Mouse (Mus musculus): ENCODE data around the gene Otx1. TPM values are rescaled to one million over a fixed set of nuclear protein-coding genes. Genes with fewer than 3 reads are reported as not detected.

Gene Otx1
- polyA plus RNA-seq, 1 experiment from 2014 or later, result not detected

- H3K9me3 ChIP-seq (replicated peaks; ENCODE audit: control insufficient read depth, low read length), result no peaks in the 10 kb centered on the region
- no peak overlapping the region for H3K27ac ChIP-seq (ENCODE audit: low read length)
- H3K4me3 ChIP-seq (ENCODE audit: low read depth, low read length), result no peak overlapping the region
- H3K9ac ChIP-seq (ENCODE audit: low read depth, low read length), result no peak overlapping the region
- no peak for ATAC-seq (ENCODE audit: low read depth)
- peaks cover 95% of the 10 kb centered on the region for H3K27me3 ChIP-seq (ENCODE audit: control insufficient read depth, insufficient read depth, low read depth, low read length)
- H3K4me2 ChIP-seq (ENCODE audit: low read depth, low read length), result no peak overlapping the region
- H3K36me3 ChIP-seq (ENCODE audit: control insufficient read depth, insufficient read depth), result no peaks in the 10 kb centered on the region
- 3% methylated on average over 27 of the region's 27 CpGs for WGBS (ENCODE audit: insufficient replicate concordance)
- peaks cover 3% of the 10 kb centered on the region; the same call in 1 of the 2 replicates for H3K4me1 ChIP-seq (ENCODE audit: control insufficient read depth, low read depth, low read length)
Observed at GRCm38 (mm10) chr11:21995534-21996324, 7.0 kb downstream of the Otx1 start.

DNA sequence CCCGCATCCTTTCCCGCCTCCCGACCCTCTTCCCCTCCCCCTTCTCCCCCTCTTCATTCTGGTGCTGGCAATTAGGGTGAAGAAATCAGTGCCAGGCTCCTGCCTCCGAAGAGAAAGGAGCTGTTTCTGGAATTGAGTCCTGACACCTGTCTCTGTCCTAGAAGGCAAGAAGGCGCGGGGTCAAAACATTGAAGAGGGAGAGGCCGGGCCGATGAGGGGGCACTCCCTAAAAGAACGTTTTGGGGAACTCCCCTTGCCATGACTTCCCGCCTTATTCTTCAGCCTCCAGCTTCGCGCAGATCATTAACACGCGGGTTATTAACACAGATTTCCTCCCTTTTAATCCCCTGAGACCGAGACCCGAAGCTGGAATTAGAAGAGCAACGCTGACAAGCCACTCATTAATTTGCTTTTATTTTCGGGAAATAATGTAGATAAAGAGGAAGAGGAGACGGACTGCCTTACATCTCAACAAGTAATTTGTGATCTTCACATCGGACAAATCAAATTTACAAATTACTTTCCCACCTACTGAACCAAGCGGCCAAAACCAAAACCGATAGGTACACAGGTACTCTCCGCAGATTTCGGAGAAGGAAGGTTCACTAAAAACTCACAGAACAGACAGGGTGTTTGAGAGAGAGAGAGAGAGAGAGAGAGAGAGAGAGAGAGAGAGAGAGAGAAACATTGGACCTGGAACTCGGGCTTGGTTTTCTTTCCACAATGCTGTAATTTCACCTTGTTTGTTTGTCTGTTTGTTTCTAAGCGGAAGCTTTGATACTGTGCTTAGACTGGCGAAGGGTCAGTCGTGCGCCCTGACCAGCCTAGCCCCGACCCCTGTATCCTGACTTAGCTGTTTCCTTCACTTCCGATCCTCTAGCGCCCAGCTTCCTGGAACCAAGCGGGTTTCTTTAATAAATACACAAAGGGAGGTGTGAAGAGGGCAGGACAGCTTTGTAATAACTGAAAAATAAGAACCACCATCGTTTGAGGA is 8.0 kb downstream of the Otx1 start:
- no peak for ATAC-seq (ENCODE audit: low read depth)
- H3K4me2 ChIP-seq (ENCODE audit: low read depth, low read length), result no peak overlapping the region
- WGBS (ENCODE audit: insufficient replicate concordance), result 1% methylated on average over 34 of the region's 34 CpGs
- H3K4me3 ChIP-seq (ENCODE audit: low read depth, low read length), result no peak overlapping the region
- no peak overlapping the region for H3K9ac ChIP-seq (ENCODE audit: low read depth, low read length)
- no peak overlapping the region for H3K27ac ChIP-seq (ENCODE audit: low read length)
- H3K27me3 ChIP-seq (ENCODE audit: control insufficient read depth, insufficient read depth, low read depth, low read length), result peaks cover 89% of the 10 kb centered on the region
- no peaks in the 10 kb centered on the region for H3K36me3 ChIP-seq (ENCODE audit: control insufficient read depth, insufficient read depth)
- peaks cover 3% of the 10 kb centered on the region; the same call in 1 of the 2 replicates for H3K4me1 ChIP-seq (ENCODE audit: control insufficient read depth, low read depth, low read length)
- H3K9me3 ChIP-seq (replicated peaks; ENCODE audit: control insufficient read depth, low read length), result no peaks in the 10 kb centered on the region

GRCm38 (mm10) chr11:21993597-21994376 is 8.9 kb downstream of the Otx1 start:
- Histone ChIP-seq H3K27me3 (ENCODE audit: control insufficient read depth, insufficient read depth, low read depth, low read length) (peaks cover 85% of the 10 kb centered on the region), H3K9ac (ENCODE audit: low read depth, low read length) (no peak overlapping the region), H3K4me1 (ENCODE audit: control insufficient read depth, low read depth, low read length) (peaks cover 3% of the 10 kb centered on the region; the same call in 1 of the 2 replicates), H3K27ac (ENCODE audit: low read length) (no peak overlapping the region), H3K4me2 (ENCODE audit: low read depth, low read length) (no peak overlapping the region), H3K4me3 (ENCODE audit: low read depth, low read length) (no peak overlapping the region), H3K9me3 (replicated peaks; ENCODE audit: control insufficient read depth, low read length) (no peaks in the 10 kb centered on the region), H3K36me3 (ENCODE audit: control insufficient read depth, insufficient read depth) (no peaks in the 10 kb centered on the region)
- 3% methylated on average over 45 of the region's 47 CpGs for WGBS (ENCODE audit: insufficient replicate concordance)
- ATAC-seq (ENCODE audit: low read depth), result no peak

DNA sequence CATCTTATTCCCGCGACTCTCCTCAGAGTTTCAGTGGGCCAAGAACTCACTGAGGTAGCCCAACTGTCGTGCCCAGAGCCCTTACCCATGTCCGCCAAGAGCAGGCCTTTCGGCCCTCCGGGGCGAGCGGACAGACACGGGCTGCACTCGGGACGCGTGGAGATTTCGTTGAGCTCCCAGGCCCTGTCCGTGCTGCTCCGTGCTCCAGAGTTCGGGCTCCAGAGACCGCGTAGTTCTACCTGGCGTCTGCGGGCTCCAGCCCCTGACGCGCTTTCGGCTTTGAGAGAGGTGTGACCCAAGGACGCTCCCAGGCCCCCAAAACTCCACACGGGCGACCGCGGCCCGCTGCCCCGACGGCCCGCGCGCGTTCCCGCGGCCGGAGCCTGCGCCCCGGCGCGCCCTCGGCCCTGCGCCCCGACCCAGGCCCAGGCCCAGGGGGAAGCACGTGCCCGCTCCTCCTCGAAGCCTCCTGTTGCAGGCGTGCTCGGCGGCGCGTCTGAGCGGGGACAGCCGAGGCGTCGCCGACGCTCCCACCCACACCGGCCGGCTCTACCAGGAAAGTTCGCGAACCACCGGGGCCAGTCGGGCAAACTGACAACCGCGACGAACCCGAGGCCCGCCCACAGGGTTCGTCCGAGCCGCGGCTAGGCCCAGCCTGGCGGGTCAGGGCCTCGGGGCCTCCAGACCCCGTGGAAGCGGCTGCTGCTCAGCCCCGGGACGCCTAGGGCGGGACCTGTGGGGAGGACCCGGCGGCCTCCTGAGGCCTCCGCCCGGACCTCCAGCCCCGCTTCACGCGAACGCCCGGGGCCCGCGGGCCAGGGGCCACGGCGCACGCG is 9.7 kb downstream of the Otx1 start:
- H3K36me3 ChIP-seq (ENCODE audit: control insufficient read depth, insufficient read depth), result no peaks in the 10 kb centered on the region
- H3K4me2 ChIP-seq (ENCODE audit: low read depth, low read length), result no peak overlapping the region
- ATAC-seq (ENCODE audit: low read depth), result no peak
- no peak overlapping the region for H3K27ac ChIP-seq (ENCODE audit: low read length)
- H3K4me1 ChIP-seq (ENCODE audit: control insufficient read depth, low read depth, low read length), result peaks cover 3% of the 10 kb centered on the region; the same call in 1 of the 2 replicates
- no peaks in the 10 kb centered on the region for H3K9me3 ChIP-seq (replicated peaks; ENCODE audit: control insufficient read depth, low read length)
- WGBS (ENCODE audit: insufficient replicate concordance), result 2% methylated on average over 92 of the region's 96 CpGs
- H3K9ac ChIP-seq (ENCODE audit: low read depth, low read length), result no peak overlapping the region
- no peak overlapping the region for H3K4me3 ChIP-seq (ENCODE audit: low read depth, low read length)
- H3K27me3 ChIP-seq (ENCODE audit: control insufficient read depth, insufficient read depth, low read depth, low read length), result peaks cover 82% of the 10 kb centered on the region

- Histone ChIP-seq H3K36me3 (ENCODE audit: control insufficient read depth, insufficient read depth) (no peaks in the 10 kb centered on the region), H3K9me3 (replicated peaks; ENCODE audit: control insufficient read depth, low read length) (no peaks in the 10 kb centered on the region), H3K9ac (ENCODE audit: low read depth, low read length) (no peak overlapping the region), H3K4me2 (ENCODE audit: low read depth, low read length) (no peak overlapping the region), H3K27me3 (ENCODE audit: control insufficient read depth, insufficient read depth, low read depth, low read length) (peaks cover 45% of the 10 kb centered on the region), H3K4me3 (ENCODE audit: low read depth, low read length) (no peak overlapping the region), H3K27ac (ENCODE audit: low read length) (no peak overlapping the region), H3K4me1 (ENCODE audit: control insufficient read depth, low read depth, low read length) (peaks cover 2% of the 10 kb centered on the region; the same call in 1 of the 2 replicates)
- ATAC-seq (ENCODE audit: low read depth), result no peak
- 60% methylated on average over 1 of the region's 1 CpGs for WGBS (ENCODE audit: insufficient replicate concordance)
Observed at GRCm38 (mm10) chr11:21988398-21988946, 14.2 kb downstream of the Otx1 start.

DNA sequence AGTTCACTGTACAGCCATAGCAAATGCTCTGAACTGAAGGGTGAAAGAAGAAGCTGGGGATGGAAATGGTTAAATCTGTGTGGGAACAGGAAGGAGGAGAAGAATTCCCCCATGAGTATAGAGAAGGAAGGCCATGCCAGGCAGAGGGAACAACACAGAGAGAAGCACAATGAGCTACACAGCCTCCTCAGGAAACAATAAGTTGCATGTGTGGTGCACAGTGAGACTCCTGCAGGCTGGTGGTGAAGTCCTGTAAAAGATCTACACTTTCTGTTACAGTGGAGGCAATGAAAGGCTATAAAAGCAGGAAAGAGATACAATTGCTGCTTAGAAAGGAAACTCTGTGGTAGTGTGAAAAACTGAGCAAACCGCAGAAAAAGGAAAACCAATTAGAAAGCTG is 17.6 kb downstream of the Otx1 start:
- Histone ChIP-seq H3K4me2 (ENCODE audit: low read depth, low read length) (no peak overlapping the region), H3K4me3 (ENCODE audit: low read depth, low read length) (no peak overlapping the region), H3K36me3 (ENCODE audit: control insufficient read depth, insufficient read depth) (no peaks in the 10 kb centered on the region), H3K27ac (ENCODE audit: low read length) (no peak overlapping the region), H3K9ac (ENCODE audit: low read depth, low read length) (no peak overlapping the region), H3K9me3 (replicated peaks; ENCODE audit: control insufficient read depth, low read length) (no peaks in the 10 kb centered on the region), H3K4me1 (ENCODE audit: control insufficient read depth, low read depth, low read length) (no peaks in the 10 kb centered on the region), H3K27me3 (ENCODE audit: control insufficient read depth, insufficient read depth, low read depth, low read length) (peaks cover 23% of the 10 kb centered on the region)
- no peak for ATAC-seq (ENCODE audit: low read depth)
- 19% methylated on average over 1 of the region's 1 CpGs for WGBS (ENCODE audit: insufficient replicate concordance)

GRCm38 (mm10) chr11:21974005-21974531 is 28.6 kb downstream of the Otx1 start:
- Histone ChIP-seq H3K9ac (ENCODE audit: low read depth, low read length) (no peak overlapping the region), H3K4me3 (ENCODE audit: low read depth, low read length) (no peak overlapping the region), H3K4me2 (ENCODE audit: low read depth, low read length) (no peak overlapping the region), H3K27ac (ENCODE audit: low read length) (no peak overlapping the region), H3K36me3 (ENCODE audit: control insufficient read depth, insufficient read depth) (no peaks in the 10 kb centered on the region), H3K9me3 (replicated peaks; ENCODE audit: control insufficient read depth, low read length) (no peaks in the 10 kb centered on the region), H3K27me3 (ENCODE audit: control insufficient read depth, insufficient read depth, low read depth, low read length) (no peaks in the 10 kb centered on the region), H3K4me1 (ENCODE audit: control insufficient read depth, low read depth, low read length) (no peaks in the 10 kb centered on the region)
- WGBS (ENCODE audit: insufficient replicate concordance), result 58% methylated on average over 5 of the region's 5 CpGs
- ATAC-seq (ENCODE audit: low read depth), result no peak
